Mouse (Mus musculus): ENCODE data around the gene Arhgap10. TPM values are rescaled to one million over a fixed set of nuclear protein-coding genes. Genes with fewer than 3 reads are reported as not detected.

The Arhgap10 gene
- polyA plus RNA-seq, 1 experiment from 2014 or later, result 39.1 TPM

DNA sequence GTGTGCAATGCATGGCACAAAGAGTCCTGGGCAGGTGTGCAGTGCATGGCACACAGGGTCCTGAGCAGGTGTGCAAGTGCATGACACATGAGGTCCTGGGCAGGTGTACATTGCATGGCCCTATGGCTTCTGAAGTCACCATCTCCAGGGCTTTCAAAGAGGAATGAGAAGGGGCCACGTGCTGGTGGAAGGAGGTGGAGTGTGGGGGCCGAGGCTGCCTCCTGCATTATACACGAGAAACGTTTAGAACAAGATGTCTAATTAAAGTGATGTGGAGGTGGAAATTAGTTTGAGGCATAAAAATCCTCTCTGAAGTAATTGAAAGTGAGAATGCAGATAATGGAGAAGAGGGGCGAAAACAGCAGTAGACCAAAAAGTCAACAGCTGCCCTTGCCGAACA, 93.9 kb downstream of the Arhgap10 start:
- Histone ChIP-seq H3K27ac (no peak overlapping the region), H3K4me1 (peaks cover 13% of the 10 kb centered on the region; the same call in 1 of the 2 replicates), H3K27me3 (ENCODE audit: low read depth, poor library complexity, severe bottlenecking) (no peaks in the 10 kb centered on the region), H3K4me3 (no peak overlapping the region), H3K9me3 (replicated peaks) (no peaks in the 10 kb centered on the region), H3K36me3 (peaks cover 54% of the 10 kb centered on the region)
- DNase-seq (ENCODE audit: low spot score), result no peak
- WGBS, result 76% methylated on average over 5 of the region's 6 CpGs

DNA sequence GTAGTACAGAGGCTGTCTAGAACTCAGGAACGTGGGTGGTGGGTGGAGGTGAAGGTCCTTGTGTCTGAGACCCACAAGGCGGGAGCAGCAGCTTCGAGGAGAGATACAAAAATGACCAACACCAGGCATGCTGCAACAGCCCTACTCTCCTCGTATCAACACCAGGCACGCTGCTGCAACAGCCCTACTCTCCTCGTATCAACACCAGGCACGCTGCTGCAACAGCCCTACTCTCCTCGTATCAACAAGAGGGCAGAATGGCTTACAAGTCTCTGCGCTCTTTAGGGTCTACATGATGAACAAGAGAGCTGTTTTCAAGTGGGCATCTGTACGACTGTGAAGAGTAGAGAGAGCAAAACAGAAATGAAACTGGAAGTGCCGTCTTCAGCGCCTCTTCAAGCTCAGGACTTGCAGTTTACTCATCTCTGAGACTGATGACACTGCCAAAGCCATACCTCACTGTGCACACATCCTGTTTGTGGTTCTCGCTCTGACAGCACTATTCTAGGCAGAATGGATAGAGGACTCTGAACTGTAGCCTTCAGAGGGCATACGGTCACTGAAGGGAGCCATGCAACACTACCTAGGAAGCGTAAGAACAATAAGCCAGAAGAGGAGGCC, 95.0 kb downstream of the Arhgap10 start:
- Histone ChIP-seq H3K27me3 (ENCODE audit: low read depth, poor library complexity, severe bottlenecking) (no peaks in the 10 kb centered on the region), H3K27ac (0 out of 2 replicates have a peak overlapping the region, but pooled peaks have one; percentile 20), H3K9me3 (replicated peaks) (no peaks in the 10 kb centered on the region), H3K36me3 (peaks cover 54% of the 10 kb centered on the region), H3K4me1 (peaks cover 12% of the 10 kb centered on the region; the same call in 1 of the 2 replicates), H3K4me3 (no peak overlapping the region)
- DNase-seq (ENCODE audit: low spot score), result no peak
- 90% methylated on average over 15 of the region's 15 CpGs for WGBS

DNA sequence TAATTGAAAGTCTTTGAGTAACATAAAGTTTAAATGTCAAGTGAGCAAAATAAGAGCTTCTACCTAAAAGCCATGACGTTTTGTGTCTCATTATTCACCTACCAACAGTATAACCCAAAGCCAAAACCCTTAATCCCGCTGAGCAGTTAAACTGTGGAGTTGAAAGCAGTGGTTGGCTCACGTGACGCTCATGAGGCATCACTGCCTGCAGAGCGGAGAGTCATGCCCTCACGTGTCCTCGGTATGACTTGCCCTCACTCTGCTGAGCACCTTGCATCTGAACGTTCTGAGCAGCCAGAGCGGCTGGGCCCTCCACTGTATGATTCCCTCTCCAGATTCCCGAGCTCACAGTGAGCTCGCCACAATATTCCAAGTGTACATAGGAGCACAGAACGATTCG, 96.2 kb downstream of the Arhgap10 start:
- Histone ChIP-seq H3K4me3 (no peak overlapping the region), H3K36me3 (peaks cover 54% of the 10 kb centered on the region), H3K4me1 (peaks cover 18% of the 10 kb centered on the region), H3K27me3 (ENCODE audit: low read depth, poor library complexity, severe bottlenecking) (no peaks in the 10 kb centered on the region), H3K9me3 (replicated peaks) (no peaks in the 10 kb centered on the region), H3K27ac (no peak overlapping the region)
- DNase-seq (ENCODE audit: low spot score), result no peak
- 91% methylated on average over 13 of the region's 13 CpGs for WGBS

DNA sequence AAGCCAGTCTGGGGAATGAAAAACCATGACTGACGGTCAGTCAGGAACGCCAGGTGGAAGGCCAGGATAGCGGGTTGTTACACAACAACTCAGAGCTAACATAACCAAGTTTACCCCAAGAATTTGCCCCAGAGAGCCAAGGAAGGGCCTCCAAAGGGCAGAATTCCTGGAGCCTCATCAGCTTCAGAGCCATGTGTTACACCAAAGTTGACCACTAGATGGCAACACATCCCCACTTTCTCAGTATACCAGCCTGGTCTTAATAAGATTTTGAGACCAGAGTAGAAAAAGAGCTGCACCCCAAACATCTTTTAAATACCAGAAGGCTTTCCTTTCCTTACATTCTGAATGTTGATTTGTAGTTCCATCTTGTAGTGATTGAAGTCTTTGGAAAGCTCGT, 98.0 kb downstream of the Arhgap10 start:
- H3K27ac ChIP-seq, result no peak overlapping the region
- no peaks in the 10 kb centered on the region for H3K9me3 ChIP-seq (replicated peaks)
- no peak overlapping the region for H3K4me3 ChIP-seq
- peaks cover 26% of the 10 kb centered on the region for H3K4me1 ChIP-seq
- peak; percentile 69 for DNase-seq (ENCODE audit: low spot score)
- H3K36me3 ChIP-seq, result peaks cover 48% of the 10 kb centered on the region
- 63% methylated on average over 4 of the region's 4 CpGs for WGBS
- no peaks in the 10 kb centered on the region for H3K27me3 ChIP-seq (ENCODE audit: low read depth, poor library complexity, severe bottlenecking)

DNA sequence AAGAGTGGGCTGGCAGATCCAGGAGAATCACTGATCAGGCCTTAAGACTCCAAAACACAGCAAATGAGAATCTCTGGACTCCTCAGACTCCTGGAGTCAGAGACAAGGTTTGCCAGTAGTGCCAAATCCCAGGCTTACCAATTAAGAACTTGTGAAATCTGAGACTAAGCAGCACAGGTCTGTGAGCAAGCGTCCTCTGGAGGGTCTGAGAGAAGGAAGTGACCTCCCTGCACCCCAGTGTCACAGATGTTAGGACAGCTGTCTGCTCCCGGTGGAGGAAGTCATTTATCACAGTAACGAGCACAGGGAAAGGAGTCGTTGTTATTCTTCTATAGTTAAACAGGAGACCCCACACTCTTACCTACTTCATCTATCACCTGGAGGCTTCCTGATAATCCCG, 101.0 kb downstream of the Arhgap10 start:
- peaks cover 24% of the 10 kb centered on the region for H3K4me1 ChIP-seq
- no peaks in the 10 kb centered on the region for H3K9me3 ChIP-seq (replicated peaks)
- peak; percentile 53 for DNase-seq (ENCODE audit: low spot score)
- peak overlapping the region; percentile 44; the same call in 1 of the 2 replicates for H3K27ac ChIP-seq
- H3K27me3 ChIP-seq (ENCODE audit: low read depth, poor library complexity, severe bottlenecking), result no peaks in the 10 kb centered on the region
- no peak overlapping the region for H3K4me3 ChIP-seq
- whole genome bisulfite sequencing, result under 1% methylated on average over 5 of the region's 5 CpGs
- peaks cover 43% of the 10 kb centered on the region for H3K36me3 ChIP-seq

DNA sequence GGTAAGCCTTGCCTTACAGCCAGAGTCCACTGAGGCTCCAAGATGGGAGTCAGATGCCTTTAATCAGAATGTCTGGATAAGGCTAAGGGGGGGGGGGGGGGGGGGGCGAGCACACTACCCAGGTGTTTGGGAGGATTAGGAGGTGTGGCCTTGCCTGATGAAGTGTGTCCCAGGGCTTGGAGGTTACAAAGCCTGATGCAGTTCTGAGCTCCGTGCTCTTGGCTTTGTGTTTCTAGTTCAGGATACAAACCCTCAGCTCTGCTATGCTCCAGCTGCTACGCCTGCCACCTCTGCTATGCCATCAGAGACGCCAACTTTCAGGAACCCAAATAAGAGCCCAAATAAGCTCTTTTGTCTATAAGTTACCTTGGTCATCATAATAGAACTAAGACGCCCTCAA, 101.7 kb downstream of the Arhgap10 start:
- Histone ChIP-seq H3K4me1 (peaks cover 24% of the 10 kb centered on the region), H3K4me3 (no peak overlapping the region), H3K36me3 (peaks cover 46% of the 10 kb centered on the region), H3K27me3 (ENCODE audit: low read depth, poor library complexity, severe bottlenecking) (no peaks in the 10 kb centered on the region), H3K27ac (no peak overlapping the region; the same call in 1 of the 2 replicates), H3K9me3 (replicated peaks) (no peaks in the 10 kb centered on the region)
- DNase-seq (ENCODE audit: low spot score), result no peak
- 66% methylated on average over 5 of the region's 5 CpGs for WGBS

DNA sequence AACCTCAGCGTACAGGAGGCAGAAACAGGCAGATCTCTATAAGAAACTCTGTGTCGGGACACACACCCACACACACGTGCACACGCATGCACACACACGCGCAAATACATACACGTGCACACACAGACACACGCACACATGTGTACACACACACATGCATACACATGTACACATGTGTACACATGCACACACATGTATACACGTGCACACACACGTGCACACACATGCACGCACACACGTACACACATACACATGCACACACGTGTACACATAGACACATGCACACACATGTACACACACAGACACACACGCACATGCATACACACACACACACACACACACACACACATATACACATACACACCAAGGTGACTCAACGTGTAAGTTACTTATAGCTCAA, 106.5 kb downstream of the Arhgap10 start:
- DNase-seq (ENCODE audit: low spot score), result no peak
- Histone ChIP-seq H3K36me3 (peaks cover 78% of the 10 kb centered on the region), H3K27me3 (ENCODE audit: low read depth, poor library complexity, severe bottlenecking) (no peaks in the 10 kb centered on the region), H3K4me3 (no peak overlapping the region), H3K27ac (no peak overlapping the region), H3K4me1 (peaks cover 5% of the 10 kb centered on the region), H3K9me3 (replicated peaks) (no peaks in the 10 kb centered on the region)
- 96% methylated on average over 15 of the region's 15 CpGs for WGBS

DNA sequence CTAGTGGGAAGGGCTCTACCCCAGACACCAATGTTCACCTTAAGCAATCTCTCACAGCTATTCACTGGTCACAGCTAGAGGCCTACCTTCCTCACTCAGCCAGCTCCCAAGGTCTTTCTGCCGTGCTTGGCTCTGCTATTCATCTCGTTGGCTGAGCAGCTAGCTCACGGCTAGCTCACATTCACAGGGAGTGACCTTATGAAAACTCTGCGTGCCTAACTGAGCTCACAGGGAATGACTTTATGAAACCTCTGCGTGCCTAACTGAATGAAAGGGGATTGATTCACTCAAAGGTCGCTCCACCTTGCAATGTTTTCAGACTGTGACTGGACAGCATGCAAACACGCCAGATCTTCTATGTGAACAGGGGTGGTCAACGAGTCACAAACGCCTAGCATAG, 107.4 kb downstream of the Arhgap10 start:
- Histone ChIP-seq H3K9me3 (replicated peaks) (no peaks in the 10 kb centered on the region), H3K27me3 (ENCODE audit: low read depth, poor library complexity, severe bottlenecking) (no peaks in the 10 kb centered on the region), H3K36me3 (peaks cover 84% of the 10 kb centered on the region), H3K4me1 (no peaks in the 10 kb centered on the region), H3K27ac (no peak overlapping the region), H3K4me3 (no peak overlapping the region)
- 93% methylated on average over 9 of the region's 9 CpGs for WGBS
- no peak for DNase-seq (ENCODE audit: low spot score)

DNA sequence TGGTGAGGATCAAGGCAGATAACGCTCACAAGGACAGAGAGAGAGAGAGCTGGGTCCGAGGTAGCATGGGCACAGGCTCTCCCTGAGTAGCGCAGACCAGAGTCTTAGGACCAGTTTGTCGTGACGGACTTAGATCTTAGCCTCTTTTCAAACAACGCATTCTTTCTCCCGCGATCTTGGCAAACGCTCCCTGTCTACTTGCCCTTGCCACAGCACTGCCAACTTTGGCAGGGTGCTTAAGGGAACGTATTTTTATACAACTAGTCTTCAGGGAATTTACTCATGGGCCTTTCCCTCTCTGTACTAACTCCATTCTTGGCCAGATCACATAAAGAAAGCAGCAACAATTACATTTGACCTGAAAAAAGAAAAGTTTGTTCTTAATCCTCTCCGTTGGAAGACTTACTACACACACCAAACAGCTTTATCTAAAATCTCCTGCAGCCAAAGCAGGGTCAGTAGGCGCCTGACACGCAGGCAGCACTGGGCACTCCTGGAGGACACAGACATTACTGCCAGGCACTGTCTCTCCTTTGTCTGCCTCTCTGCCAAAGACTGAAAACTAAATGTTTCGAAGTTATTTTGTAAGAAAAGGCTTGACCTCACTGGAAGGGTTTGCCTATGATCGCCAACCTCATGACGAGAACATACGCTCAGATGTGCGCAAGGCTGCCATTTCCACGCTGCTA, 109.1 kb downstream of the Arhgap10 start:
- Histone ChIP-seq H3K36me3 (peaks cover 81% of the 10 kb centered on the region), H3K27ac (no peak overlapping the region), H3K9me3 (replicated peaks) (no peaks in the 10 kb centered on the region), H3K4me1 (no peaks in the 10 kb centered on the region), H3K27me3 (ENCODE audit: low read depth, poor library complexity, severe bottlenecking) (no peaks in the 10 kb centered on the region), H3K4me3 (no peak overlapping the region)
- DNase-seq (ENCODE audit: low spot score), result no peak
- 96% methylated on average over 19 of the region's 19 CpGs for WGBS

DNA sequence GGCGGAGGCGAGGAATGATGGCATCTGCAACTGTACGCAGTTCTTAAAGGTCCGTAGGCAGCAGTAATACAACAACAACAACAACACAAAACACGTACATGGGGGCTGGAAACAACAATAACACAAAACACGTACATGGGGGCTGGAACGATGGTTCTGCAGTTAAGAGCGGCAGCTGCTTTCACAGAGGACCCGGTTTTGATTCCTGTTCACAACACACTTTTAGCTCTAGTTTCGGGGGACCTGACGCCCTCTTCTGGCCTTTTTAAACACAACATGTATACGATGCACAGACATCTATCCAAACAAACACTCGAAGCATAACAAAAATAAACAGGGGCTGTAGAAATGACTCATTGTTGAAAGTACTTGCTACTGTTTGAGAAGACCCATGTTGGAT, 110.9 kb downstream of the Arhgap10 start:
- Histone ChIP-seq H3K9me3 (replicated peaks) (no peaks in the 10 kb centered on the region), H3K27me3 (ENCODE audit: low read depth, poor library complexity, severe bottlenecking) (no peaks in the 10 kb centered on the region), H3K4me3 (no peak overlapping the region), H3K27ac (no peak overlapping the region), H3K4me1 (no peaks in the 10 kb centered on the region), H3K36me3 (peaks cover 80% of the 10 kb centered on the region)
- WGBS, result 85% methylated on average over 13 of the region's 13 CpGs
- DNase-seq (ENCODE audit: low spot score), result no peak

DNA sequence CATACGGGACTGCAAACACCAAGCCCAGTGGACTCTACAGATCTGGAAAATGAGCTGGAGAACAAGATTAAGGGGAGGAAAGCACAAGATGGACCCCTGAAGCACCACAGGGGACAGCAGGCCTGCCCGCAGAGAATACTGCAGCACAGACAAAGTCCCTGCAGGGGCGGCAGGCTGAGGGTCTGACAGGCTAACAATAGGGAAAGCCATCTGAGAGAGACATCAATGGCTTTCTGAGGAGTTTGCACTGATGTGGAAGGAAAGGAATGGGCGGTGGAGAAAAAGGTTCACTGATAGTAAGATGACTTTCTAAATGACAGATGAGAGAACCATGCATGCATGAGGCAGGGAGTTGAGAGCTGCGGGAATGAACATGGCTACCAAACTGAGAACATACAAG, 111.3 kb downstream of the Arhgap10 start:
- 92% methylated on average over 5 of the region's 5 CpGs for WGBS
- H3K27me3 ChIP-seq (ENCODE audit: low read depth, poor library complexity, severe bottlenecking), result no peaks in the 10 kb centered on the region
- no peak for DNase-seq (ENCODE audit: low spot score)
- H3K9me3 ChIP-seq (replicated peaks), result no peaks in the 10 kb centered on the region
- H3K27ac ChIP-seq, result no peak overlapping the region
- H3K4me1 ChIP-seq, result no peaks in the 10 kb centered on the region
- peaks cover 78% of the 10 kb centered on the region for H3K36me3 ChIP-seq
- no peak overlapping the region for H3K4me3 ChIP-seq

DNA sequence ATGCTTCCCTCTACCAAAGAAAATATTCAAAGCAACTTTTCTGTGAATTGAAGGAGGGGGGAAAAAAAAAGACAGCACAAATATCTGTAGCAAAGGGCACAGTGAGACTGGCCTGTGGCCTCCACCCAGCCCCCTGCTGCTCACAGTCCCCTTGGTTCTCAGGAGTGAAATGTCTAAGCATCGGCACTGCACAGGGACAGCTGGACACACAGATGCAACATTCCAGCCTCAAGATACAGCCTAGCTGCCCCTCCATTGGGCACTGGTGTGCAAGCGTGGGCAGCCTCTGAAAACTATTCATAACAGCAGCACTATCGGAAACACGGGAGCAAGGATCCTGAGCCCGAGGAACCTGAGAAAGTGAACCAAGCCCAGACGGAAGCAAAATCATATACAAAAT, 113.7 kb downstream of the Arhgap10 start:
- WGBS, result 90% methylated on average over 6 of the region's 6 CpGs
- no peaks in the 10 kb centered on the region for H3K9me3 ChIP-seq (replicated peaks)
- no peak overlapping the region for H3K27ac ChIP-seq
- H3K36me3 ChIP-seq, result peaks cover 73% of the 10 kb centered on the region
- no peaks in the 10 kb centered on the region for H3K4me1 ChIP-seq
- H3K4me3 ChIP-seq, result no peak overlapping the region
- H3K27me3 ChIP-seq (ENCODE audit: low read depth, poor library complexity, severe bottlenecking), result no peaks in the 10 kb centered on the region
- no peak for DNase-seq (ENCODE audit: low spot score)

DNA sequence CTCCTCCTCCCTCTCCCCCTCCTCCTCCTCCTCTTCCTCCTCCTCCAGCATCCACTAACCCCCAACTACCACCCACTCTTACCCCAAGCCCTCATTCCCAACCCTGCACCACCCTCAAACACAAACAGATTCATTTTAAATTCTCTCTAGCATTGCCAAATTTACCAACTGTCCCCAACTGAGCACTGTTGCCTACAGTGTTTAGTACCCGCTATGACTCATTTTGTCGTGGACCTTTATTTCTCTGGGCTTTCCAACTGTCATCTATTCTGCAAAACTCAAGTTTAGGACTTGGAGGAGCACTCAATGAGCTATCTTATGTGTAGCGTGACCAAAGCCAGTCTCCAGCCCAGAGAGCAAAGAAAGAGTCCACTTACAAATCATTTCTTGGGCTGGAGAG, 115.8 kb downstream of the Arhgap10 start:
- peaks cover 78% of the 10 kb centered on the region for H3K36me3 ChIP-seq
- no peak for DNase-seq (ENCODE audit: low spot score)
- H3K27ac ChIP-seq, result no peak overlapping the region
- WGBS, result 96% methylated on average over 3 of the region's 3 CpGs
- no peak overlapping the region for H3K4me3 ChIP-seq
- H3K27me3 ChIP-seq (ENCODE audit: low read depth, poor library complexity, severe bottlenecking), result no peaks in the 10 kb centered on the region
- H3K4me1 ChIP-seq, result no peaks in the 10 kb centered on the region
- 0 out of 2 replicates have a peak, but pooled peaks cover 4% of the 10 kb centered on the region for H3K9me3 ChIP-seq (replicated peaks)
